Mouse (Mus musculus) cerebellum, adult 11 months (tissue): ENCODE results near the gene Hspg2.

Source experiments
- DNase-seq: peaks from one replicate; pipeline ENCODE4 v3.0.0; 2022

Hspg2 gene

GRCm38 (mm10) chr4:137461981-137462690 is 6.4 kb upstream of the Hspg2 start:
- DNase-seq = no peak

- no peak for DNase-seq
Measured at GRCm38 (mm10) chr4:137465125-137465787, 3.3 kb upstream of the Hspg2 start.

GRCm38 (mm10) chr4:137466991-137467390 is 1.6 kb upstream of the Hspg2 start:
- no peak for DNase-seq

- DNase-seq = no peak
Measured at GRCm38 (mm10) chr4:137467525-137467924, 1.0 kb upstream of the Hspg2 start.

GRCm38 (mm10) chr4:137469081-137469844 is 694 bp downstream of the Hspg2 start:
- no peak for DNase-seq

GRCm38 (mm10) chr4:137469845-137470692 is 1.5 kb downstream of the Hspg2 start:
- DNase-seq = no peak

- no peak for DNase-seq
Measured at GRCm38 (mm10) chr4:137470701-137471317, 2.2 kb downstream of the Hspg2 start.

- DNase-seq = no peak
Measured at GRCm38 (mm10) chr4:137471326-137471725, 2.8 kb downstream of the Hspg2 start.

GRCm38 (mm10) chr4:137473240-137473639 is 4.7 kb downstream of the Hspg2 start:
- DNase-seq = no peak

- DNase-seq = no peak
Measured at GRCm38 (mm10) chr4:137473701-137474388, 5.3 kb downstream of the Hspg2 start.

- no peak for DNase-seq
Measured at GRCm38 (mm10) chr4:137474694-137475093, 6.1 kb downstream of the Hspg2 start.

GRCm38 (mm10) chr4:137475271-137476050 is 6.9 kb downstream of the Hspg2 start:
- no peak for DNase-seq

- DNase-seq = no peak
Measured at GRCm38 (mm10) chr4:137476065-137476760, 7.6 kb downstream of the Hspg2 start.

- no peak for DNase-seq
Measured at GRCm38 (mm10) chr4:137476761-137477237, 8.2 kb downstream of the Hspg2 start.

GRCm38 (mm10) chr4:137477611-137478010 is 9.0 kb downstream of the Hspg2 start:
- DNase-seq = no peak

- no peak for DNase-seq
Measured at GRCm38 (mm10) chr4:137478306-137478705, 9.7 kb downstream of the Hspg2 start.

GRCm38 (mm10) chr4:137479757-137480156 is 11.2 kb downstream of the Hspg2 start:
- DNase-seq = no peak

GRCm38 (mm10) chr4:137480191-137480992 is 11.8 kb downstream of the Hspg2 start:
- DNase-seq = no peak

GRCm38 (mm10) chr4:137480993-137481340 is 12.4 kb downstream of the Hspg2 start:
- no peak for DNase-seq
